Mouse (Mus musculus) ES-Bruce4 (cell line): Measurements from ENCODE around the gene Nrsn2. TPM values are rescaled to one million over a fixed set of nuclear protein-coding genes. Genes with fewer than 3 reads are reported as not detected.
"Not testable (repeated sequence)": the region's sequence is repeated elsewhere in the genome, so short reads cannot be mapped to it uniquely, and the experiment has no call there.

ENCODE experiments used
- H3K27ac ChIP-seq: 2 replicates; pipeline ENCODE4 v1.5.1; 2012; ENCODE audit warnings: low read length, inconsistent platforms; ENCODE audit not compliant: insufficient read depth
- H3K27me3 ChIP-seq: 2 replicates; pipeline ENCODE4 v1.6.1; 2012; ENCODE audit warnings: mild to moderate bottlenecking, low read length, inconsistent platforms; ENCODE audit not compliant: control insufficient read depth, poor library complexity, insufficient read depth, severe bottlenecking
- H3K36me3 ChIP-seq: 2 replicates; pipeline ENCODE4 v1.6.1; 2012; ENCODE audit warnings: inconsistent platforms, mild to moderate bottlenecking, low read length, moderate library complexity; ENCODE audit not compliant: control insufficient read depth, poor library complexity, insufficient read depth, severe bottlenecking
- H3K4me1 ChIP-seq: one replicate; pipeline ENCODE4 v1.8.1; 2011; ENCODE audit warnings: low read length; ENCODE audit not compliant: control insufficient read depth, insufficient read depth
- H3K4me3 ChIP-seq: 2 replicates; pipeline ENCODE4 v1.5.1; 2011; ENCODE audit warnings: low read depth, mild to moderate bottlenecking, low read length
- H3K9ac ChIP-seq: 2 replicates; pipeline ENCODE4 v1.6.1; 2012; ENCODE audit warnings: low read depth, mild to moderate bottlenecking, inconsistent platforms; ENCODE audit not compliant: poor library complexity, severe bottlenecking
- H3K9me3 ChIP-seq: replicated peaks from 2 replicates; pipeline ENCODE4 v1.6.1; 2012; ENCODE audit warnings: mild to moderate bottlenecking, low read length, inconsistent platforms; ENCODE audit not compliant: control insufficient read depth, poor library complexity, insufficient read depth, severe bottlenecking
- CTCF ChIP-seq: IDR thresholded peaks from one replicate; pipeline ENCODE4 v1.8.1; 2011; ENCODE audit warnings: low read depth, low read length
- EP300 ChIP-seq: IDR thresholded peaks from 2 replicates; pipeline ENCODE4 v1.6.1; 2011; ENCODE audit warnings: low read depth, low read length; ENCODE audit not compliant: insufficient read depth
- POLR2A ChIP-seq: IDR thresholded peaks from one replicate; pipeline ENCODE4 v1.8.1; 2011; ENCODE audit warnings: low read length; ENCODE audit not compliant: insufficient read depth
- polyA plus RNA-seq: library from polyadenylated mRNA; stranded (reverse); fragments of >200 nt; gene quantifications from 2 replicates; pipeline ENCODE4 v1.2.4, GENCODE M21; 2011; ENCODE audit warnings: low read depth; ENCODE audit not compliant: missing spikeins, insufficient read depth, insufficient read length

The Nrsn2 gene
- polyA plus RNA-seq, 1 experiment, result 1.1 TPM

- no peak for TF ChIP-seq POLR2A
- no peak for TF ChIP-seq CTCF
- no peak for TF ChIP-seq EP300
- peaks cover 3% of the 10 kb centered on the region for H3K4me1 ChIP-seq
- no peaks in the 10 kb centered on the region for H3K36me3 ChIP-seq
- H3K27ac ChIP-seq, result no peak overlapping the region
- H3K9me3 ChIP-seq, result no peaks in the 10 kb centered on the region
- H3K27me3 ChIP-seq, result no peaks in the 10 kb centered on the region
- no peak overlapping the region for H3K9ac ChIP-seq
- H3K4me3 ChIP-seq, result no peak overlapping the region
Observed at GRCm38 (mm10) chr2:152360271-152360775, 16.1 kb downstream of the Nrsn2 start.

GRCm38 (mm10) chr2:152359616-152360015, 16.8 kb downstream of the Nrsn2 start:
- TF ChIP-seq CTCF (no peak), POLR2A (no peak), EP300 (no peak)
- no peak overlapping the region for H3K4me3 ChIP-seq
- H3K9ac ChIP-seq, result no peak overlapping the region
- peaks cover 1% of the 10 kb centered on the region for H3K4me1 ChIP-seq
- no peaks in the 10 kb centered on the region for H3K36me3 ChIP-seq
- H3K27ac ChIP-seq, result no peak overlapping the region
- H3K27me3 ChIP-seq, result no peaks in the 10 kb centered on the region
- no peaks in the 10 kb centered on the region for H3K9me3 ChIP-seq

GRCm38 (mm10) chr2:152358977-152359376, 17.5 kb downstream of the Nrsn2 start:
- H3K36me3 ChIP-seq, H3K9me3 ChIP-seq, H3K27me3 ChIP-seq, H3K4me1 ChIP-seq, H3K9ac ChIP-seq, H3K27ac ChIP-seq, H3K4me3 ChIP-seq: not testable (repeated sequence)
- peak; percentile 59 for TF ChIP-seq CTCF

GRCm38 (mm10) chr2:152357254-152357653, 19.2 kb downstream of the Nrsn2 start:
- H3K36me3 ChIP-seq, result no peaks in the 10 kb centered on the region
- H3K27me3 ChIP-seq, result no peaks in the 10 kb centered on the region
- no peak overlapping the region for H3K4me3 ChIP-seq
- no peak for TF ChIP-seq POLR2A
- TF ChIP-seq CTCF, result no peak
- TF ChIP-seq EP300, result no peak
- H3K4me1 ChIP-seq, result peaks cover 1% of the 10 kb centered on the region
- H3K9me3 ChIP-seq, result no peaks in the 10 kb centered on the region
- H3K27ac ChIP-seq, result peak overlapping the region; percentile 34; the same call in 1 of the 2 replicates
- H3K9ac ChIP-seq, result no peak overlapping the region

GRCm38 (mm10) chr2:152349842-152350540, 26.4 kb downstream of the Nrsn2 start:
- no peaks in the 10 kb centered on the region for H3K36me3 ChIP-seq
- H3K4me1 ChIP-seq, result no peaks in the 10 kb centered on the region
- no peaks in the 10 kb centered on the region for H3K27me3 ChIP-seq
- H3K9ac ChIP-seq, result peak overlapping the region; percentile 59
- peak overlapping the region; percentile 48 for H3K4me3 ChIP-seq
- TF ChIP-seq EP300 (peak; percentile 93), POLR2A (no peak)
- H3K9me3 ChIP-seq, result no peaks in the 10 kb centered on the region
- H3K27ac ChIP-seq, result peak overlapping the region; percentile 95

- Histone ChIP-seq H3K36me3 (no peaks in the 10 kb centered on the region), H3K4me1 (no peaks in the 10 kb centered on the region), H3K9ac (peak overlapping the region; percentile 59), H3K4me3 (peak overlapping the region; percentile 32), H3K27me3 (no peaks in the 10 kb centered on the region), H3K9me3 (no peaks in the 10 kb centered on the region), H3K27ac (peak overlapping the region; percentile 95)
- TF ChIP-seq POLR2A (no peak), CTCF (no peak), EP300 (peak; percentile 75; the same call in 1 of the 2 replicates)
Observed at GRCm38 (mm10) chr2:152349205-152349604, 27.2 kb downstream of the Nrsn2 start.
